Mouse (Mus musculus) myocyte (in vitro differentiated cells): ENCODE measurements at regions not wholly inside any gene's neighbourhood (a gene's known extent, or its start where the extent isn't known, plus 50 kb on each side); places are given as distances from the start of the nearest gene placed in this dataset.

ENCODE experiments used
- CEBPB ChIP-seq: IDR thresholded peaks from 2 replicates; pipeline ENCODE4 v1.6.1; 2011; ENCODE audit warnings: mild to moderate bottlenecking, moderate library complexity; ENCODE audit not compliant: poor library complexity, insufficient read depth, severe bottlenecking
- E2F4 ChIP-seq: IDR thresholded peaks from one replicate; pipeline ENCODE4 v1.6.1; 2011; ENCODE audit warnings: mild to moderate bottlenecking, control low read depth, moderate library complexity; ENCODE audit not compliant: insufficient read depth
- MAX ChIP-seq: IDR thresholded peaks from one replicate; pipeline ENCODE4 v1.6.1; 2011; ENCODE audit warnings: low read depth, mild to moderate bottlenecking, control low read depth
- POLR2A ChIP-seq: IDR thresholded peaks from one replicate; pipeline ENCODE4 v1.6.1; 2011; ENCODE audit warnings: low read depth, mild to moderate bottlenecking, control low read depth, moderate library complexity; ENCODE audit not compliant: insufficient read length
- REST ChIP-seq: IDR thresholded peaks from one replicate; pipeline ENCODE4 v1.6.1; 2011; ENCODE audit warnings: mild to moderate bottlenecking, control low read depth, moderate library complexity; ENCODE audit not compliant: insufficient read depth, insufficient read length
- TCF12 ChIP-seq: IDR thresholded peaks from one replicate; pipeline ENCODE4 v1.6.1; 2011; ENCODE audit warnings: mild to moderate bottlenecking, control low read depth; ENCODE audit not compliant: poor library complexity, insufficient read depth, severe bottlenecking

DNA sequence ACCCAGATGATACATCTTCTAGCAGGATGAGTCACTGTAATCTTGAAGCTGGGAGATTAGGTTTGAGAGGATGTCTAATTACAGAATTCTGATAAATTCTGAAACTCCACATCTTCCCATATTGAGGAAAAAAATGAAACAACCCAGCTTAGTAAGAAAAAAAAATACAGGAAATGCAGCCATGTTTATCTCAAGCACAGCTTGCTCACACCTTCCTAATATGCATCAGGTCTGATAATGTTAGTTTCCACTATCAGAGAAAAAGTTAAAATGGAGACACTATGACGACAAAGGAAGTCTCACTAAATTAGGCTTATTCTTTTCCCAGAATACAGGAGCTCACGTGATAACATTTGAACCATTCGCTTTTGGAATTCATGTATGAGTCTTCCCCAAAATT, 111.4 kb upstream of the Thumpd2 start:
- TF ChIP-seq POLR2A (no peak), CEBPB (no peak), REST (no peak), MAX (no peak), TCF12 (no peak), E2F4 (no peak)
